Mouse (Mus musculus): ENCODE results near the gene Fus. TPM values are rescaled to one million over a fixed set of nuclear protein-coding genes. Genes with fewer than 3 reads are reported as not detected.
A peak's percentile ranks its signal among the peaks of the same experiment; 100 is the strongest.

The Fus gene
- polyA plus RNA-seq, 1 experiment from 2014 or later, result 57.9 TPM

GRCm38 (mm10) chr7:127944614-127945013 is 22.6 kb upstream of the Fus start:
- H3K27ac ChIP-seq (ENCODE audit: low read depth), result no peak overlapping the region
- ATAC-seq (ENCODE audit: insufficient read depth), result peak; percentile 75
- peaks cover 25% of the 10 kb centered on the region for H3K27me3 ChIP-seq (ENCODE audit: insufficient read depth, low read length)
- no peaks in the 10 kb centered on the region for H3K4me1 ChIP-seq (ENCODE audit: insufficient read depth)
- WGBS, result 9% methylated on average over 23 of the region's 23 CpGs
- H3K4me3 ChIP-seq (ENCODE audit: low read depth, low read length), result peak overlapping the region; percentile 17; the same call in 1 of the 2 replicates
- H3K9ac ChIP-seq, result no peak overlapping the region; the same call in 1 of the 2 replicates
- peak; percentile 63 for DNase-seq
- H3K36me3 ChIP-seq (ENCODE audit: insufficient read depth), result no peaks in the 10 kb centered on the region
- peak overlapping the region; percentile 53 for H3K4me2 ChIP-seq
- H3K9me3 ChIP-seq (ENCODE audit: low read depth, low read length), result no peaks in the 10 kb centered on the region
- TF ChIP-seq CTCF (IDR thresholded peaks at IDR 0.05; ENCODE audit: low read depth), result no peak

DNA sequence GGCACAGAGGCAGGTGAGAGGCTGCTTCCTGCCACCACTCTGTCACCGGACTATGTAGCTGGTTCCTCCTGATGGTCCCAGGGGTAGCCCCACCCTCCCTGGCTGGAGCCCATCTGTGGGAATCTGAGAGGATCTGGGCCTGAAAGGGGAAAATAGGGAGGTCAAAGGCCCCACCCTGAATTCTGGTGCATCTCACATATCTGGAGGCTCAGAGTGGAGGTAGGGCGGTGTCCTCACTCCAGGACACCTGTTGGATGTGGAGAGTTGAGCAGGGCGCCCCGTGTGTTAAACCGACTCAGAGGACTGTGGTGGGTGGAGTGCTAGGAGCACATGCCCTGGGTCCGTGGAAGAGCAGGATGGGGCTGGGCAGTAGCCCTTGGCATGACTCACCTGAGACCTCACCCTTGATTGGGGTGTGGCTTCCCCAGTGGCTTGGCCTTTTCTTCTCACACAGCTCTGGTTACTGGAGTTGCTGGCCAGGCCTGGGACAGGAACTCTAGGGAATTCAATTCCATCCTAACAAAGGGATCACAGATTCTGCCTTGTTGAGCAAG is 20.7 kb upstream of the Fus start, which contains the start of gene Prss36:
Prss36 (minus strand) TSS at position 256 of the 554 bp plus-strand sequence.
- ATAC-seq (ENCODE audit: insufficient read depth), result no peak
- peaks cover 25% of the 10 kb centered on the region for H3K27me3 ChIP-seq (ENCODE audit: insufficient read depth, low read length)

GRCm38 (mm10) chr7:127952864-127953581 is 14.2 kb upstream of the Fus start:
- no peak overlapping the region for H3K9ac ChIP-seq
- no peaks in the 10 kb centered on the region for H3K27me3 ChIP-seq (ENCODE audit: insufficient read depth, low read length)
- no peaks in the 10 kb centered on the region for H3K9me3 ChIP-seq (ENCODE audit: low read depth, low read length)
- no peak overlapping the region for H3K4me2 ChIP-seq
- no peak for TF ChIP-seq CTCF (IDR thresholded peaks at IDR 0.05; ENCODE audit: low read depth)
- ATAC-seq (ENCODE audit: insufficient read depth) (no peak), DNase-seq (no peak)
- no peak overlapping the region for H3K4me3 ChIP-seq (ENCODE audit: low read depth, low read length)
- WGBS, result 33% methylated on average over 13 of the region's 13 CpGs
- no peak overlapping the region for H3K27ac ChIP-seq (ENCODE audit: low read depth)
- H3K4me1 ChIP-seq (ENCODE audit: insufficient read depth), result no peaks in the 10 kb centered on the region
- no peaks in the 10 kb centered on the region for H3K36me3 ChIP-seq (ENCODE audit: insufficient read depth)

More for the DNA sequence above, 20.7 kb upstream of the Fus start, which contains the start of gene Prss36:
- 69% methylated on average over 6 of the region's 6 CpGs for WGBS
- Histone ChIP-seq H3K27ac (ENCODE audit: low read depth) (no peak within 1 kb of the TSS), H3K9me3 (ENCODE audit: low read depth, low read length) (no peaks in the 10 kb centered on the region), H3K9ac (no peak within 1 kb of the TSS), H3K4me2 (no peak within 1 kb of the TSS), H3K4me1 (ENCODE audit: insufficient read depth) (no peaks in the 10 kb centered on the region), H3K36me3 (ENCODE audit: insufficient read depth) (no peaks in the 10 kb centered on the region), H3K4me3 (ENCODE audit: low read depth, low read length) (no peak within 1 kb of the TSS)
- DNase-seq, result no peak
- TF ChIP-seq CTCF (IDR thresholded peaks at IDR 0.05; ENCODE audit: low read depth), result no peak

DNA sequence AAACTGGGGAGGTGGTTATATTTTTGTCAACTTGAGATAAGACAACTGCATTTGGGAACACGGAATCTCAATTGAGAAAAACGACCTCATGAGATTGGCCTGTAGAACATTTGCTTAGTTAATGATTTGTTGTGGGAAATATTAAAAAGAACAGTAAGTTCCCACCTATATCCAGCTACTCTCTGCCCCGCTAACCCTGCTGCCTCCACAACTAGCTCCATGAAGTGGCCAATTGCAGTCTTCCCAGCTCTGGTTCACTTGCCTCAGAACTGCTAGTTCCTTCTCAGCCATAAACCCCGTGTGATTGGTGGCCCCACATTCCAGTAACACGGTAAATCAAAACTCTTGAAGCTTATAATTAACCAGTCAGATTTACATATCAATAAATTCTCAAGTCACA is 7.9 kb upstream of the Fus start:
- 48% methylated on average over 5 of the region's 5 CpGs for WGBS
- no peak overlapping the region for H3K27ac ChIP-seq (ENCODE audit: low read depth)
- H3K9me3 ChIP-seq (ENCODE audit: low read depth, low read length), result no peaks in the 10 kb centered on the region
- no peaks in the 10 kb centered on the region for H3K36me3 ChIP-seq (ENCODE audit: insufficient read depth)
- TF ChIP-seq CTCF (IDR thresholded peaks at IDR 0.05; ENCODE audit: low read depth), result no peak
- H3K4me2 ChIP-seq, result no peak overlapping the region
- ATAC-seq (ENCODE audit: insufficient read depth) (no peak), DNase-seq (no peak)
- no peaks in the 10 kb centered on the region for H3K27me3 ChIP-seq (ENCODE audit: insufficient read depth, low read length)
- no peaks in the 10 kb centered on the region for H3K4me1 ChIP-seq (ENCODE audit: insufficient read depth)
- H3K9ac ChIP-seq, result no peak overlapping the region
- H3K4me3 ChIP-seq (ENCODE audit: low read depth, low read length), result no peak overlapping the region

GRCm38 (mm10) chr7:127966371-127966918 is 812 bp upstream of the Fus start:
- ATAC-seq (ENCODE audit: insufficient read depth) (no peak), DNase-seq (peak; percentile 40)
- Histone ChIP-seq H3K4me1 (ENCODE audit: insufficient read depth) (peaks cover 7% of the 10 kb centered on the region; the same call in 1 of the 2 replicates), H3K4me3 (ENCODE audit: low read depth, low read length) (peak overlapping the region; percentile 96), H3K36me3 (ENCODE audit: insufficient read depth) (peaks cover 21% of the 10 kb centered on the region), H3K4me2 (peak overlapping the region; percentile 72), H3K27me3 (ENCODE audit: insufficient read depth, low read length) (no peaks in the 10 kb centered on the region), H3K27ac (ENCODE audit: low read depth) (peak overlapping the region; percentile 99), H3K9me3 (ENCODE audit: low read depth, low read length) (no peaks in the 10 kb centered on the region), H3K9ac (peak overlapping the region; percentile 99)
- no peak for TF ChIP-seq CTCF (IDR thresholded peaks at IDR 0.05; ENCODE audit: low read depth)
- 4% methylated on average over 10 of the region's 10 CpGs for WGBS

GRCm38 (mm10) chr7:127967922-127968828 is 918 bp downstream of the Fus start:
- Histone ChIP-seq H3K9ac (peak overlapping the region; percentile 99), H3K27ac (ENCODE audit: low read depth) (peak overlapping the region; percentile 99), H3K4me2 (peak overlapping the region; percentile 87), H3K36me3 (ENCODE audit: insufficient read depth) (peaks cover 39% of the 10 kb centered on the region), H3K27me3 (ENCODE audit: insufficient read depth, low read length) (no peaks in the 10 kb centered on the region), H3K9me3 (ENCODE audit: low read depth, low read length) (no peaks in the 10 kb centered on the region), H3K4me1 (ENCODE audit: insufficient read depth) (peaks cover 7% of the 10 kb centered on the region; the same call in 1 of the 2 replicates), H3K4me3 (ENCODE audit: low read depth, low read length) (peak overlapping the region; percentile 96)
- under 1% methylated on average over 42 of the region's 42 CpGs for WGBS
- TF ChIP-seq CTCF (IDR thresholded peaks at IDR 0.05; ENCODE audit: low read depth), result no peak
- ATAC-seq (ENCODE audit: insufficient read depth), result peak; percentile 43; the same call in 1 of the 2 replicates
- peak; percentile 86 for DNase-seq
